Mouse (Mus musculus): ENCODE measurements around the gene Ttll11. TPM values are rescaled to one million over a fixed set of nuclear protein-coding genes. Genes with fewer than 3 reads are reported as not detected.

Ttll11 gene
- polyA plus RNA-seq, 1 experiment, result 0.91 TPM

GRCm38 (mm10) chr2:35720104-35720503 is 259.6 kb downstream of the Ttll11 start:
- H3K27me3 ChIP-seq (ENCODE audit: control insufficient read depth, insufficient read depth, low read length), result no peaks in the 10 kb centered on the region
- TF ChIP-seq CTCF (IDR thresholded peaks at IDR 0.05; ENCODE audit: extremely low read depth, insufficient read length, insufficient replicate concordance, low read depth, low read length), result no peak
- TF ChIP-seq POLR2A (IDR thresholded peaks at IDR 0.05; ENCODE audit: low read depth, low read length), result no peak
- WGBS, result 87% methylated on average over 12 of the region's 12 CpGs
- H3K27ac ChIP-seq (ENCODE audit: insufficient read depth, low read depth, low read length), result no peak overlapping the region
- no peak overlapping the region for H3K4me3 ChIP-seq (ENCODE audit: low read depth, low read length)
- no peaks in the 10 kb centered on the region for H3K4me1 ChIP-seq (ENCODE audit: control insufficient read depth, insufficient read depth, insufficient read length, low read length)
- H3K36me3 ChIP-seq (ENCODE audit: control insufficient read depth, insufficient read depth, low read length), result peaks cover 89% of the 10 kb centered on the region

GRCm38 (mm10) chr2:35719230-35720005 is 260.3 kb downstream of the Ttll11 start:
- WGBS, result 88% methylated on average over 12 of the region's 12 CpGs
- Histone ChIP-seq H3K27me3 (ENCODE audit: control insufficient read depth, insufficient read depth, low read length) (no peaks in the 10 kb centered on the region), H3K4me1 (ENCODE audit: control insufficient read depth, insufficient read depth, insufficient read length, low read length) (no peaks in the 10 kb centered on the region), H3K27ac (ENCODE audit: insufficient read depth, low read depth, low read length) (no peak overlapping the region), H3K36me3 (ENCODE audit: control insufficient read depth, insufficient read depth, low read length) (peaks cover 90% of the 10 kb centered on the region), H3K4me3 (ENCODE audit: low read depth, low read length) (no peak overlapping the region)
- no peak for TF ChIP-seq POLR2A (IDR thresholded peaks at IDR 0.05; ENCODE audit: low read depth, low read length)
- TF ChIP-seq CTCF (IDR thresholded peaks at IDR 0.05; ENCODE audit: extremely low read depth, insufficient read length, insufficient replicate concordance, low read depth, low read length), result no peak

- peaks cover 91% of the 10 kb centered on the region for H3K36me3 ChIP-seq (ENCODE audit: control insufficient read depth, insufficient read depth, low read length)
These were observed 261.1 kb downstream of the Ttll11 start for GRCm38 (mm10) chr2:35718662-35719061.

GRCm38 (mm10) chr2:35718003-35718500 is 261.7 kb downstream of the Ttll11 start:
- Histone ChIP-seq H3K27me3 (ENCODE audit: control insufficient read depth, insufficient read depth, low read length) (no peaks in the 10 kb centered on the region), H3K27ac (ENCODE audit: insufficient read depth, low read depth, low read length) (no peak overlapping the region), H3K4me3 (ENCODE audit: low read depth, low read length) (no peak overlapping the region), H3K4me1 (ENCODE audit: control insufficient read depth, insufficient read depth, insufficient read length, low read length) (no peaks in the 10 kb centered on the region), H3K36me3 (ENCODE audit: control insufficient read depth, insufficient read depth, low read length) (peaks cover 90% of the 10 kb centered on the region)
- TF ChIP-seq CTCF (IDR thresholded peaks at IDR 0.05; ENCODE audit: extremely low read depth, insufficient read length, insufficient replicate concordance, low read depth, low read length), result no peak
- TF ChIP-seq POLR2A (IDR thresholded peaks at IDR 0.05; ENCODE audit: low read depth, low read length), result no peak
- WGBS, result 85% methylated on average over 5 of the region's 5 CpGs

More at GRCm38 (mm10) chr2:35718662-35719061, 261.1 kb downstream of the Ttll11 start:
- Histone ChIP-seq H3K27ac (ENCODE audit: insufficient read depth, low read depth, low read length) (no peak overlapping the region), H3K4me1 (ENCODE audit: control insufficient read depth, insufficient read depth, insufficient read length, low read length) (no peaks in the 10 kb centered on the region), H3K4me3 (ENCODE audit: low read depth, low read length) (no peak overlapping the region), H3K27me3 (ENCODE audit: control insufficient read depth, insufficient read depth, low read length) (no peaks in the 10 kb centered on the region)
- TF ChIP-seq CTCF (IDR thresholded peaks at IDR 0.05; ENCODE audit: extremely low read depth, insufficient read length, insufficient replicate concordance, low read depth, low read length) (no peak), POLR2A (IDR thresholded peaks at IDR 0.05; ENCODE audit: low read depth, low read length) (no peak)
- WGBS, result 95% methylated on average over 9 of the region's 9 CpGs

- H3K4me1 ChIP-seq (ENCODE audit: control insufficient read depth, insufficient read depth, insufficient read length, low read length), result no peaks in the 10 kb centered on the region
- H3K36me3 ChIP-seq (ENCODE audit: control insufficient read depth, insufficient read depth, low read length), result peaks cover 89% of the 10 kb centered on the region
- TF ChIP-seq POLR2A (IDR thresholded peaks at IDR 0.05; ENCODE audit: low read depth, low read length) (no peak), CTCF (IDR thresholded peaks at IDR 0.05; ENCODE audit: extremely low read depth, insufficient read length, insufficient replicate concordance, low read depth, low read length) (no peak)
- no peaks in the 10 kb centered on the region for H3K27me3 ChIP-seq (ENCODE audit: control insufficient read depth, insufficient read depth, low read length)
- 60% methylated on average over 1 of the region's 1 CpGs for WGBS
- no peak overlapping the region for H3K27ac ChIP-seq (ENCODE audit: insufficient read depth, low read depth, low read length)
- no peak overlapping the region for H3K4me3 ChIP-seq (ENCODE audit: low read depth, low read length)
These were observed 263.5 kb downstream of the Ttll11 start for GRCm38 (mm10) chr2:35716175-35716574.

GRCm38 (mm10) chr2:35715485-35715884 is 264.2 kb downstream of the Ttll11 start:
- Histone ChIP-seq H3K27me3 (ENCODE audit: control insufficient read depth, insufficient read depth, low read length) (no peaks in the 10 kb centered on the region), H3K36me3 (ENCODE audit: control insufficient read depth, insufficient read depth, low read length) (peaks cover 89% of the 10 kb centered on the region), H3K4me1 (ENCODE audit: control insufficient read depth, insufficient read depth, insufficient read length, low read length) (no peaks in the 10 kb centered on the region), H3K4me3 (ENCODE audit: low read depth, low read length) (no peak overlapping the region), H3K27ac (ENCODE audit: insufficient read depth, low read depth, low read length) (no peak overlapping the region)
- WGBS, result 84% methylated on average over 3 of the region's 3 CpGs
- TF ChIP-seq CTCF (IDR thresholded peaks at IDR 0.05; ENCODE audit: extremely low read depth, insufficient read length, insufficient replicate concordance, low read depth, low read length) (no peak), POLR2A (IDR thresholded peaks at IDR 0.05; ENCODE audit: low read depth, low read length) (no peak)

GRCm38 (mm10) chr2:35714742-35715167 is 265.0 kb downstream of the Ttll11 start:
- 45% methylated on average over 8 of the region's 8 CpGs for WGBS
- Histone ChIP-seq H3K36me3 (ENCODE audit: control insufficient read depth, insufficient read depth, low read length) (peaks cover 89% of the 10 kb centered on the region), H3K4me3 (ENCODE audit: low read depth, low read length) (no peak overlapping the region), H3K4me1 (ENCODE audit: control insufficient read depth, insufficient read depth, insufficient read length, low read length) (no peaks in the 10 kb centered on the region), H3K27ac (ENCODE audit: insufficient read depth, low read depth, low read length) (no peak overlapping the region), H3K27me3 (ENCODE audit: control insufficient read depth, insufficient read depth, low read length) (no peaks in the 10 kb centered on the region)
- no peak for TF ChIP-seq CTCF (IDR thresholded peaks at IDR 0.05; ENCODE audit: extremely low read depth, insufficient read length, insufficient replicate concordance, low read depth, low read length)
- TF ChIP-seq POLR2A (IDR thresholded peaks at IDR 0.05; ENCODE audit: low read depth, low read length), result no peak
